Mouse (Mus musculus): ENCODE data around the gene Szrd1.

- TF ChIP-seq CTCF (IDR thresholded peaks at IDR 0.05; ENCODE audit: borderline replicate concordance, insufficient read depth, low read depth, low read length) (no peak), POLR2A (IDR thresholded peaks at IDR 0.05; ENCODE audit: borderline replicate concordance, insufficient read depth, low read length) (no peak)
These were observed 40.6 kb downstream of the Szrd1 start for GRCm38 (mm10) chr4:141098935-141099334.

Data from cerebellum, adult 2 months (tissue).